Mouse (Mus musculus): ENCODE data around the gene Arid3b.

The Arid3b gene

GRCm38 (mm10) chr9:57744462-57745091, 92.0 kb downstream of the Arid3b start:
- DNase-seq = peak; percentile 63
